Mouse (Mus musculus) liver, embryonic 15.5 days (tissue): ENCODE measurements around the gene Gm47289. TPM values are rescaled to one million over a fixed set of nuclear protein-coding genes. Genes with fewer than 3 reads are reported as not detected.

Source experiments
- ATAC-seq: fragments of 200-750 bp; cut with Nextera tagmentation; 2 replicates; pipeline ENCODE4 v1.8.0; 2017; ENCODE audit warnings: moderate number of reproducible peaks, mild to moderate bottlenecking, moderate library complexity; ENCODE audit not compliant: insufficient read depth
- H3K27ac ChIP-seq: fragments of 300-500 bp; sonication (generic); replicated peaks from 2 replicates; pipeline ENCODE4 v1.5.1; 2015; ENCODE audit warnings: mild to moderate bottlenecking, inconsistent platforms
- H3K27me3 ChIP-seq: fragments of 300-500 bp; sonication (generic); 2 replicates; pipeline ENCODE4 v1.6.1; 2015; ENCODE audit warnings: mild to moderate bottlenecking, inconsistent platforms
- H3K36me3 ChIP-seq: fragments of 300-500 bp; sonication (generic); replicated peaks from 2 replicates; pipeline ENCODE4 v1.6.1; 2015; ENCODE audit warnings: moderate library complexity, mild to moderate bottlenecking, inconsistent platforms
- H3K4me1 ChIP-seq: fragments of 300-500 bp; sonication (generic); replicated peaks from 2 replicates; pipeline ENCODE4 v1.6.1; 2015; ENCODE audit warnings: inconsistent platforms
- H3K4me2 ChIP-seq: fragments of 300-500 bp; sonication (generic); 2 replicates; pipeline ENCODE4 v1.6.1; 2015; ENCODE audit warnings: moderate library complexity, mild to moderate bottlenecking, inconsistent platforms
- H3K4me3 ChIP-seq: fragments of 300-500 bp; sonication (generic); replicated peaks from 2 replicates; pipeline ENCODE4 v1.5.1; 2015; ENCODE audit warnings: mild to moderate bottlenecking, inconsistent platforms
- H3K9ac ChIP-seq: fragments of 300-500 bp; sonication (generic); 2 replicates; pipeline ENCODE4 v1.6.1; 2015; ENCODE audit warnings: moderate library complexity, mild to moderate bottlenecking, inconsistent platforms
- H3K9me3 ChIP-seq: fragments of 300-500 bp; sonication (generic); replicated peaks from 2 replicates; pipeline ENCODE4 v1.6.1; 2016; ENCODE audit warnings: inconsistent platforms
- WGBS: fragments of 180-500 bp; shearing (Covaris S2); methylation state at CpG from one replicate; pipeline ENCODE4 v1.1.7; 2015; ENCODE audit warnings: mixed read lengths; ENCODE audit not compliant: insufficient replicate concordance; 5-methylcytosine and 5-hydroxymethylcytosine counted together
- polyA plus RNA-seq: library from polyadenylated mRNA; unstranded; fragments of >200 nt; fragmentation: Nextera tagmentation; extraction: Ambion mirVana; gene quantifications from 2 replicates; pipeline ENCODE4 v1.2.1, GENCODE M21; 2015

The Gm47289 gene
- not detected in 2 replicates for polyA plus RNA-seq

GRCm38 (mm10) chr9:119158861-119159260, at the start of gene Gm47289:
Gene Gm47289 (plus strand): TSS chr9:119159161.
- no peak for ATAC-seq
- Histone ChIP-seq H3K9ac (no peak within 1 kb of the TSS), H3K27ac (no peak within 1 kb of the TSS), H3K27me3 (peaks cover 33% of the 10 kb centered on the region), H3K9me3 (no peaks in the 10 kb centered on the region), H3K36me3 (no peaks in the 10 kb centered on the region), H3K4me3 (no peak within 1 kb of the TSS), H3K4me2 (no peak within 1 kb of the TSS), H3K4me1 (peaks cover 10% of the 10 kb centered on the region)
- WGBS = 28% methylated on average over 4 of the region's 4 CpGs

GRCm38 (mm10) chr9:119109685-119110353, 49.1 kb upstream of the Gm47289 start:
- Histone ChIP-seq H3K36me3 (no peaks in the 10 kb centered on the region), H3K9ac (no peak overlapping the region), H3K4me2 (no peak overlapping the region), H3K4me3 (no peak overlapping the region), H3K9me3 (no peaks in the 10 kb centered on the region), H3K27me3 (no peaks in the 10 kb centered on the region), H3K4me1 (no peaks in the 10 kb centered on the region), H3K27ac (no peak overlapping the region)
- no peak for ATAC-seq
- whole genome bisulfite sequencing = 58% methylated on average over 12 of the region's 12 CpGs

GRCm38 (mm10) chr9:119110640-119111039, 48.3 kb upstream of the Gm47289 start:
- H3K4me1 ChIP-seq = no peaks in the 10 kb centered on the region
- H3K36me3 ChIP-seq = no peaks in the 10 kb centered on the region
- no peak overlapping the region for H3K9ac ChIP-seq
- H3K4me2 ChIP-seq = no peak overlapping the region
- WGBS = 49% methylated on average over 3 of the region's 3 CpGs
- no peaks in the 10 kb centered on the region for H3K27me3 ChIP-seq
- no peaks in the 10 kb centered on the region for H3K9me3 ChIP-seq
- ATAC-seq = no peak
- H3K27ac ChIP-seq = no peak overlapping the region
- H3K4me3 ChIP-seq = no peak overlapping the region

DNA sequence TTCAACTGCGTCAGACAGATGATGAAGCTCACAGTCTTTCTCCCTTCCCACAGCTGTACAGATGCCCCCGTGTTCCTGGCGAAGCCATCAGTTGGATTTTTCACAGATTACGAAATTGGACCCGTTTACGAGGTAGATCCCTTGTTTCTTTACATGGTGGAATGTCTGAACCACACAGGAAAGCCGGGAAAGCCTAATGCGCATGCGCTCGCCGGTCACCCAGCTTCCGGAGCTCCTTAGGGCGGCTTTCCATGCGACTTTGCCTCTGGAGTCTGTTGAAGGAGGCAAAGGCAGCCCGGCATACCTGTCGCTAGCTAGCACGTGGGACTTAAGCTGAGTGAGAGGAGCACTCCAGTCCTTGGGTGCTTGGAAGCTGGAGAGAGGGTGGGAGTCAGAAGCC, 44.0 kb upstream of the Gm47289 start:
- H3K4me2 ChIP-seq = no peak overlapping the region
- whole genome bisulfite sequencing = 70% methylated on average over 17 of the region's 17 CpGs
- ATAC-seq = no peak

GRCm38 (mm10) chr9:119119409-119120167, 39.4 kb upstream of the Gm47289 start:
- Histone ChIP-seq H3K36me3 (no peaks in the 10 kb centered on the region), H3K4me2 (no peak overlapping the region), H3K27me3 (no peaks in the 10 kb centered on the region), H3K4me1 (no peaks in the 10 kb centered on the region), H3K4me3 (no peak overlapping the region), H3K27ac (no peak overlapping the region), H3K9ac (no peak overlapping the region), H3K9me3 (no peaks in the 10 kb centered on the region)
- WGBS = 71% methylated on average over 19 of the region's 19 CpGs
- ATAC-seq = no peak

More for the DNA sequence above, 44.0 kb upstream of the Gm47289 start:
- Histone ChIP-seq H3K27me3 (no peaks in the 10 kb centered on the region), H3K9me3 (no peaks in the 10 kb centered on the region), H3K4me3 (no peak overlapping the region), H3K36me3 (no peaks in the 10 kb centered on the region), H3K4me1 (no peaks in the 10 kb centered on the region), H3K27ac (no peak overlapping the region), H3K9ac (no peak overlapping the region)

- 43% methylated on average over 3 of the region's 3 CpGs for WGBS
- H3K27ac ChIP-seq = no peak overlapping the region
- no peaks in the 10 kb centered on the region for H3K27me3 ChIP-seq
- no peaks in the 10 kb centered on the region for H3K4me1 ChIP-seq
- no peak overlapping the region for H3K4me3 ChIP-seq
- ATAC-seq = no peak
- H3K9me3 ChIP-seq = no peaks in the 10 kb centered on the region
- no peak overlapping the region for H3K4me2 ChIP-seq
- H3K36me3 ChIP-seq = no peaks in the 10 kb centered on the region
- H3K9ac ChIP-seq = no peak overlapping the region
Measured at GRCm38 (mm10) chr9:119120168-119120560, 38.8 kb upstream of the Gm47289 start.

GRCm38 (mm10) chr9:119122596-119123369, 36.2 kb upstream of the Gm47289 start:
- H3K9me3 ChIP-seq = no peaks in the 10 kb centered on the region
- no peaks in the 10 kb centered on the region for H3K36me3 ChIP-seq
- no peak for ATAC-seq
- H3K4me1 ChIP-seq = no peaks in the 10 kb centered on the region
- no peak overlapping the region for H3K4me2 ChIP-seq
- no peak overlapping the region for H3K4me3 ChIP-seq
- no peak overlapping the region for H3K9ac ChIP-seq
- WGBS = 67% methylated on average over 18 of the region's 18 CpGs
- H3K27me3 ChIP-seq = no peaks in the 10 kb centered on the region
- no peak overlapping the region for H3K27ac ChIP-seq

- H3K4me1 ChIP-seq = no peaks in the 10 kb centered on the region
- H3K27ac ChIP-seq = no peak overlapping the region
- H3K27me3 ChIP-seq = no peaks in the 10 kb centered on the region
- 61% methylated on average over 12 of the region's 12 CpGs for WGBS
- H3K9me3 ChIP-seq = no peaks in the 10 kb centered on the region
- no peak for ATAC-seq
- H3K36me3 ChIP-seq = no peaks in the 10 kb centered on the region
- H3K4me3 ChIP-seq = no peak overlapping the region
- no peak overlapping the region for H3K4me2 ChIP-seq
- H3K9ac ChIP-seq = no peak overlapping the region
Measured at GRCm38 (mm10) chr9:119128436-119129181, 30.4 kb upstream of the Gm47289 start.

DNA sequence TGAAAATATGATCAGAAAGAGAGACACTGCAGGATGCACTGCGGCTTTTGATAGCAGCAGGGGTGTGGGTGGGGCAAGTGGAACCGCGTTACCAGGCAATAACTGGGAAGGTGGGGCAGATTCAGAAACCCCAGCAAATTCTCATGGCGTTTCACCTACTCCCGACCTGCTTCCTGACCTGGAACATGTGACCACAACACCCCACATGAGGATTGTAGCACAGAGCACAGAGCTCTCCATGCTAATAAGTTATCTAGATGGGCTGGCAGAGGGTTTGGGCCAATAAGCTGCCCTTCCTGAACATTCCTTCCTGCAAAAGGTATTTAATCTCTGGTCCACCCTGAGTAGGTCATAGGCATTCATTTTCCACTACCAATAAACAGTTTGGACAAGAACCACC, 28.3 kb upstream of the Gm47289 start:
- Histone ChIP-seq H3K36me3 (no peaks in the 10 kb centered on the region), H3K27ac (no peak overlapping the region), H3K9ac (no peak overlapping the region), H3K4me3 (no peak overlapping the region), H3K4me2 (no peak overlapping the region), H3K4me1 (no peaks in the 10 kb centered on the region), H3K9me3 (no peaks in the 10 kb centered on the region), H3K27me3 (no peaks in the 10 kb centered on the region)
- WGBS = 22% methylated on average over 5 of the region's 5 CpGs
- ATAC-seq = no peak

DNA sequence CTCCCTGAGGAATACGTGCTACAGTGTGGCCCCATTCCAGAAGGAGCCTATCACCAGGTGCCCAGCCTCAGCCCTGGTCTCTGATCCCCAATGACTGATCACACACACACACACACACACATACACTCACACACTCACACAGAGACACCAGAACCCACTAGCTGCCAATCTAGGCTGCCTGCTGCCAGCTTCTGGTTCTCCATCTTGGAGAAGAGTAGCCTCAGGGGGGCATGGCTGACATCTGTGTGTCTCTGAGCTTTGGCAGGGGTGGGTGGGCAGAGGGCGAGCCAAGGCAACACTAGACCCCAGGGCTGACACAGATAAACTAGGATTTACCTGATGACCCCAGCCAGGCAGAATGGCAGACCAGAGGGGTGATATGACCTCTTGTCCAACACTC, 20.1 kb upstream of the Gm47289 start:
- Histone ChIP-seq H3K4me2 (no peak overlapping the region), H3K4me3 (no peak overlapping the region), H3K9ac (no peak overlapping the region), H3K9me3 (no peaks in the 10 kb centered on the region), H3K4me1 (no peaks in the 10 kb centered on the region), H3K36me3 (no peaks in the 10 kb centered on the region), H3K27ac (no peak overlapping the region), H3K27me3 (no peaks in the 10 kb centered on the region)
- 54% methylated on average over 2 of the region's 2 CpGs for WGBS
- ATAC-seq = no peak

- WGBS = 64% methylated on average over 5 of the region's 5 CpGs
Measured at GRCm38 (mm10) chr9:119142066-119142465, 16.9 kb upstream of the Gm47289 start.

More at GRCm38 (mm10) chr9:119142066-119142465, 16.9 kb upstream of the Gm47289 start:
- Histone ChIP-seq H3K4me2 (no peak overlapping the region), H3K4me1 (no peaks in the 10 kb centered on the region), H3K27me3 (no peaks in the 10 kb centered on the region), H3K4me3 (no peak overlapping the region), H3K9me3 (no peaks in the 10 kb centered on the region), H3K9ac (no peak overlapping the region), H3K36me3 (no peaks in the 10 kb centered on the region), H3K27ac (no peak overlapping the region)
- ATAC-seq = no peak
